Mouse (Mus musculus): ENCODE data around the gene A4galt. TPM values are rescaled to one million over a fixed set of nuclear protein-coding genes. Genes with fewer than 3 reads are reported as not detected.
A peak's percentile ranks its signal among the peaks of the same experiment; 100 is the strongest.

The A4galt gene
- total RNA-seq, 2 experiments from 2014 or later: 3.0 to 3.3 TPM

DNA sequence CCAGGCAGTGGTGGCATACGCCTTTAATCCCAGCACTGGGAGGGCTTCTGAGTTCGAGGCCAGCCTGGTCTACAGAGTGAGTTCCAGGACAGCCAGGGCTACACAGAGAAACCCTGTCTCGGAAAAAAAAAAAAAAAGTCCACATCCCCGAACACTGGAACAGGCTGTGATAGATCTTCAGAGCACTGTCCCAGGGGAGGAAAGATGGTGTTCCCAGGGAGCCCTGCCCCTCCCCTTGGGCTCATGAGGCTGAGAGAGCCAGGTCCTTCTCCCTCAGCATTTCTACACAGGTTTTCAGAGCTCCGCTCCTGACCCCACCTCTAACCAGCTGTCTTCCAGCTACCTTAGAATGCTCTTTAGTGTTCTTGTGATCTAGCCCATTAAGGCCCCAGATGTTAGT, 24.7 kb downstream of the A4galt start:
- no peak for DNase-seq (ENCODE audit: low spot score)

DNA sequence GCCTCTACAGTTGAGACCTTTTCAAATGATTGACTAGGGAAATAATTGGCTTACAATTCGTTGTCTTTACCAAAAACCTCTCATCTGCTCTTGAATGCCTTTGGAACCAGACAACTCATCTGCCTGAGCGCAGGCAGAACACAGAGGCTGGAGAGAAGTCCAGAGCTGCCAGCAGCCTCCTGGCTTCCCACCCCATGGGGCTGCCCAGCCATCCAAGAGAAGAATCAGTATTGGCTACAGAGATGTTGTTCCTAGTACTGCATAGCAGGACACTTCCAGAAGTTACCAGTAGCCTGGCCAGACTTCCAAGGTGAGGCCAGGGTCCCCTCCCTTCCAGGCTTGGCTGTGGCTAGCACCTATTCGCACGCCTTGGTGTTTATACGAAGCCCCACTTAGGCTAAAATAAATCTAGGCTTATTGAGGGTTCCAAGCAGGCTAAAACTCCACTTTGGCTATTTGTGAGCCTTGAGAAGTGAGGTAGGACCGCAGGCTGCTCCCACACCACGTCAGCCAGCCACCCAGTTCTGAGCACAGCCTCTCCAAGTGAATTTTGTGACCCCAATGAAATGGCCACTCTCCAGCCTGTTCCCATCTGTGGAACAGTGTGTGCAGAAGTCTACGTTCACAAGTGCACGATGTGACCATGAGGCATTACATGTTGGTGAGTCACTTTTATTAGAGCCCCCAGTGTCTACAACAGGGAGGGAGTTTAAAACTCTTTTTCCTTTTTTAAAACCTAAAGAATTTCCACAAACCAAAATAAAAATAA, 25.3 kb downstream of the A4galt start:
- peak; percentile 68 for DNase-seq (ENCODE audit: low spot score)

DNA sequence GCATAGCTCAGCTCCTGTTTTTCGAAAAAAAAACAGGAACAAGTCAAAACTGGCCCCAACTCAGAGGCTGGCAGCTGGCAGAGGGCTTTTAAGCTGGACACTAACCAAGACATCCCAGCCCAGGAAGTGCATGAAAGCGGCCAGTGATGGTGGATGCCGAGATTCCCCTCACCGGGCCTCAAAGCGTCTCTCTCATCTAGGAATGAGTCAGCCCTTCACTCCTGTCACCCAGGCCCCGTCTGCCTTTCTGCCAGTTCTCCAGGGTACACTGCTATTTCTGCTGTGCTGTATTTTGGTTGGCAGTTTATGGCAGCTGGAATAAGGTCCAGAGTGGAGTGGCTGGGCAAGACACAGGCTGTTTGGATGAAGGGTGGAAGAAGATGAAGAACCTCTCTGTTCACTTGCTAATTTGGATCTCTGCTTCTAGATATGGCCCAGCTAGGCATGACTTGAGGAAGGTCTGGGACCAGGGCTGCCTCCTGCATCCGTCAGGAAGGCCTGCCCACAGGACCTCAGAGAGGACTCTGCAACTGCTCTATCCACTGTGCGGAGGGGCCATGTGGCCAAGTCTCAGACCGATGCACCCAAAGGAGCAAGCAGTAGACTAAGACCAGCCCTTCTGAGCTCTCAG, 27.3 kb downstream of the A4galt start:
- peak; percentile 40 for DNase-seq (ENCODE audit: low spot score)

DNA sequence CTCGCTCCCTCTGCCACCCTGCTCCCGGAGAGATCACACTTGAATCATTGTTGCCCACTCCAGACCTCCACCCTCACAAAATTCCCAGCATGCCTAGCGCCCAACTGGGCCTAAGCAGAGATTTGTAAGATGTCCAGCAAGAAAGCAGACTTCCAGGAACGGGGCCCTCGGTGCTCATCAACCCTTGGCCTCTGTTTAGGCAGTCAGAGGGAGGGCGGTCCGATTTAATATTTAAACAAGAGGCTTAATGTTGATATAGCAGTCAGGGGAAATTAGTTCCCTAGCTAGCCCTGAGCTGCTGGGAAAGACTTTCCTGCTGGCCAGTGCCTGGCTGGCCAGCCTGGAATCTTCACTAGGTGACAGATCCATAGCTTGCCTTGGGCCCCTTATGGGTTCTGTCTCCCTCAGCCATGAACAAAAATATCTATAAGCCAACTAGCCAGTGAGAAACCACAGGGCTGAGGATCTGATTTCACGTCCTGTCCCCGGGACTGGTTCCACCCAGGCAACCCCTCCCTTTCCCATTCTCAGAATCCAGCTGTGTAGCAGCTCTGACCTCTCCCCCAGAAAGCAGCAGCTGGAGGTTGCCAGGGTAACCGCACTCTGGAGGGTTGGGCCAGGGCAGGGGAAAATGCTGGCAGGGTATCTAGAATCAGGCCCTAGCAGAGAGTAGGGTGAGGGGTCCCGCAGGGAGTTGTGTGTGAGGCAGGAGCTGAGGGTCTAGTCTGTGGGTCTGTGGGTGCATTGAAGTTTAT, 28.2 kb downstream of the A4galt start:
- peak; percentile 84 for DNase-seq (ENCODE audit: low spot score)

DNA sequence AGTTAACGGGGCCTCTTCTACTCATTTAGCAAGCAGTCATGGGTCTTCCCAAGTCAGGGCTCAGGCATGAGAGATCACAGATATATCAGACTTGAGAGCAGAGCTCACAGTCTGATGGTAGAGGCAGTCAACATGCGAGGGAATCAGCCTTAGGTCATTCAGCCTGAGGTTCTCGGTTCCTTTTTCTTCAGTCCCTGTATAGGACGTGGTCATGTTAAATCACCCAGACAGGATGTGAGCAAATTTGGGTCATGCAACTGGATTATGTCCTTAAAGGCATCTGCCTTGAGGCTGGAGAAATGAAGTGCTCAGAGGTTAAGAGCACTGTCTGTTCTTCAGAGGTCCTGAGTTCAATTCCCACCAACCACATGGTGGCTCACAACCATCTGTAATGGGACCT, 29.9 kb downstream of the A4galt start:
- no peak for DNase-seq (ENCODE audit: low spot score)

DNA sequence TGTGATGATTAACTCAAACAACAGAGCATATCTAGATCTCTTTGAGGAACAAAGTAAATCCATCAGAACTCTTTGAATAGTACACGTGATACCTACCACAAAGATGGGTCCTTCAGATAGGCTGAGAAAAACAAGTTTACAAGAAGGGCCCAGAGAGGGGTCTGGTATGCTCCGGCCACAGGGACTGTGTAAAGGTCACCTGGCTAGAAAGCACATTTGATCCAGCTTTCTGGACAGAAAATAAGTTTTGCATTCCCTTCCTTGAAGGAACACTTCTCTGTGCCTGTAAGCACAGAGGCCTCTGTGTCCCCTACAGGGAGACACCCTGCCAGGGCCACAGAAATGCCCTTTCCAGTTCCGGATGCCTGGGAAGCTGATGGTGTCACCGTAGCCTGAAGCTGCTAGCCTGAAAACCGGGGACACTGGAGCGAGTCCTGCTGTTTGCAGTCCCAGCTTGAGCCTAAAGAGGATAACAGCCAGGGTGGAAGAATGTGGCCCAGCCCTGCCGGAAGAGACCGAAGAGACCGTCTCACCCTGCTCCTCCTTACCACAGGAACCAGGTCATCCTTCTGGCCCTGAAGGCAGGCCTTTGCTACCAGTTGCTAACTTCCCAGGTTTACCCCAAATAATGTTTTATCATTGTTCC, 31.1 kb downstream of the A4galt start:
- no peak for DNase-seq (ENCODE audit: low spot score)

DNA sequence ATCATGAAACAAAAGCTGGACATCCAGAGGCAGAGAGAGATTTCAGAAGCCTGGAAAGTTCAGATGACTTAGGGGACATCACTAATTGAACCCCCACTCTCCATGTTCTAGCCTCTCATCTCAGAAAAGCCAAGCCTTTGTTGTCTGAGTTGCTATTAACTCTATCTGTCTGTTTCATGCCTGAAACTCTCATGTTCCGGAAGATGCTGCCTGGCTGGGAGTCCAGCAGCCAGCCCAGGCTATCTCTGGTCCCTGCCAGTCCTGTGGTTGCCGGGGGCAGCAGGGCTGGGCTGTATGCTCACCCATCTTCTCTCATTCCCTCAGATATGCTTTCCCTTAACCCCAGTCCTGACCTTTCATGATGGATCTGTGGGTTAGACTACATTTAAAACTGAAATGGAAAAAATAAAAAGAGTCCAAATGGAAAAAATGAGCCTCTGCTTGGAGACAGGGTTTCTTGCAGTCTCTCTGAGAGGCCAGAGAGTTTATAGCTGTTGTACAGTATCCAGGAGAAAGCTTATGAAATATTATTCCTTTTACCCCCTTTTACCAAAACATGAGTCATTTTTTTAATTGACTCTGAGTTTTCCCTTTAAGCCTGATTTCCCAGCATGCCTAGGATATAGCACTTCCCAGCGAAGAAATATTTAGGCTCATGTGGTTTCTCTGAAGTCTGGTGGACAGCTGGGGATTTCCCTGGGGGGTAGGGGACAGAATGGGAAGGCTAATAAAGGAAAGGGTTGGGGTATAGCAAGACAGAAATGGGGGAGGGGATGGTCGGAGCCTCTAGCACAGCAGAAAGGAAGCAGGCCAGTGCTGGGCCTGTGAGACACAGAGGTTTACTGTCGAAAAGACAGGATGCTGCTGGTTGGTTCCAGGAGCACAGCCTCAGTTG, 36.0 kb downstream of the A4galt start:
- DNase-seq (ENCODE audit: low spot score): no peak

DNA sequence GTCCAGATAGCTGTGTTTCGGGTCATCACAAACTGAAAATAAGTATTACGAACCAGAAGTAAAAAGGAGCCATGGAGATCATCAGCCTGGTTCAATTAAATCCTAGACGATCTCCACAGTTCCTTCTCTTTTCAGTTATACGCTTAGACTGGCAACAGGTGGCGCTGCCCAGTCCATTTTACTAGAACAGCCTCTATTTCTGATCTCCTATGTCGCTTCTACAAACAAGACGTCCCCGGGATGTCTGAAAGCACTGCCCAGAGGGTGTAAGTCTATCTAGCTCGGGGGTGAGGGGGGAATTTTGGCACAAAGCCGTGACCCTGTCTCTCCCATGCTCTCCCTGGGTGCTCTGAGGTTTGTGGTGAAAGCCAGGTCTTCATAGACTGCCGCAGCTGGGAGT, 41.3 kb downstream of the A4galt start:
- peak; percentile 70 for DNase-seq (ENCODE audit: low spot score)

DNA sequence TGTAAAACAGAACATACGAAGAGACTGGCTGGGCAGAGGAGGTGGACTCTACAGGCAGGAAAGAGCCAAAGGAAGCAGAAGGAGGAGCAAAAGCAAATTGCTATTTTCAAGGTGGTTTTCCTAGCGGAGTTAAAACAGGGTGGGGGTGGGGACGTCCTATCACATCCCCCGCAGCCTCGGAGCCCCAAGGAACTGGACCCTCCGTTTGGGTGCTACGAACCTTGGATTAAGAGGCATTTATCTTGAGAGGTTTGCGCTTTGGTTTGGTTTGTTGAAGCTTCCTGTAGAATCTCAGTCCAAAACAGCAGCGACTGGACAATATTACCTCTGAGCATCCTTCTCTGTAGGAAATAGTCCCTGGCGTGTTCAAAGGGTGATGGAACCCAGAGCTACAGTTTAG, 41.9 kb downstream of the A4galt start:
- no peak for DNase-seq (ENCODE audit: low spot score)

DNA sequence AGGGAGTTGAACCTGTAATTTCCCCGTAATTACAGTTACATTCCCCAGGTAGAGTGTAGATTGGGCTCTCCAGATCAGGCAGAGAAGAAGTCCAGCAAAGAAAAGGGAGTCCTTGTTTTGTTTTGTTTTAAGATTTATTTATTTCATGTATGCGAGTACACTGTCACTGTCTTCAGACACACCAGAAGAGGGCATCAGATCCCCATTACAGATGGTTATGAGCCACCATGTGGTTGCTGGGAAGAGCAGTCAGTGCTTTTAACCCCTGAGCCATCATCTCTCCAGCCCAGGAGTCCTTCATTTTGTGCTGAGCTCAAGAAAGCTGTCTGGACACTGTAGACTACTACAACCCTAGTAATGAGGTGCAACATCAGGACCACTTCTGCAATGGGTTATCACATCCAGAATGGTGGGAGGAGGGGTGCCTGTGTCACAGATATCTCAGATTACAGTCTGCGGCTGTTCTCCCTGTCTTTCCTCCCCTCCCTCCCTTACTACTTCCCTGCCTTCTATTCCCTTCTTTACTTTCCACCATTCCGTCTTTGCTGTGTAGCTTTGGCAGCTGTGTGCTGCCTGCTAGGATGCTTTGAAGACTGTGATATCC, 42.4 kb downstream of the A4galt start:
- no peak for DNase-seq (ENCODE audit: low spot score)

DNA sequence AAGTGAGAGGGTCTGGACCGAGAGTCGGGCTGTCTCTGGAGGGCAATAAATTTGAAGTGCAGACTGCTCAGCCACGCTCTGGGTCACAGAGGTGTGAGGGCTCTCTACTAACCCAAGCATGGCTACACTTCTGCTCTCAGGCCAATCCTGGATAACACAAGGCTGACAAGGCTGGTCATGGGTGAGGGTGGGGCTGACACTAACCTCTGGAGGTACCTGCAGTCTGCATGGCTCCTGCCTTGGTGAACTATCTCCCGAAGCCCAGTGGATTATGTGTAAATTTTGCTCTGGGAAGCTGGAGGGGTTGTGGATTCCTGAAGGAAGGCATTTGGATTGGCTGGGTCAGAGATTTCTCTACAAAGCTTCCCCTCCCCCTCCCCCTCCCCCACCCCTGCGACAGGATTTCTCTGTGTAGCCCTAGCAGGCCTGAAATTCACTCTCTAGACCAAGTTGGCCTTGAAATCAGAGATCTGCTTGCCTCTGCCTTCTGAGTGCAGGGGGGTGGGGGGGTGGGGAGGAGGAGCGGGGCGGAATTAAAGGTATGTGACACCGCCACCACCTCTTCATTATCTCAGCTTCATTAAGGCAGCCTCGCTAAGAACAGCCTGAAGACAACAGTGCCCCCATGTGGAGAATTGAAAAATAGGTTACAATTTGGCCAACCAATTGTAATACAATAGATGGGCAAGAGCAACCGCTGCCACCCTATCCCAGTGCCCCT, 46.7 kb downstream of the A4galt start:
- DNase-seq (ENCODE audit: low spot score): peak; percentile 72

DNA sequence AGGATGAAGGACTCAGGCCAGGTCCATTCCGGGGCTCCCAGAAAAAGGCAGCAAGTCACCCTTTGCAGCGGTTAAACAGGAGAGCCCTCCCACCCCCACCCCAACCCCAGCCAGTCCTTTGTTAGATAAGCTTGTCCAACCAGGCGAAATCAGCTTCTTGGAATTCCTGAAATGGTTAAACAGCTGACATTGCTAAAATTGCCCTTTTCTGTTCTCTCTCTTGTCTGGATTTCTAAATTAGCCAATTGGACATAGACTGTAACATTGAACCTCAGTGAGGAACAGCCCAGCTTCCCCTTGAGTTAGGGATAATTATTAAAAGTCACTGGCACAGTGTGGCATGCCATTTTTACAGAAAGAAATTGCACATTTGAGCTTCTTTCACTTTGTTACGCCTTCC, 49.2 kb downstream of the A4galt start:
- DNase-seq (ENCODE audit: low spot score): no peak

DNA sequence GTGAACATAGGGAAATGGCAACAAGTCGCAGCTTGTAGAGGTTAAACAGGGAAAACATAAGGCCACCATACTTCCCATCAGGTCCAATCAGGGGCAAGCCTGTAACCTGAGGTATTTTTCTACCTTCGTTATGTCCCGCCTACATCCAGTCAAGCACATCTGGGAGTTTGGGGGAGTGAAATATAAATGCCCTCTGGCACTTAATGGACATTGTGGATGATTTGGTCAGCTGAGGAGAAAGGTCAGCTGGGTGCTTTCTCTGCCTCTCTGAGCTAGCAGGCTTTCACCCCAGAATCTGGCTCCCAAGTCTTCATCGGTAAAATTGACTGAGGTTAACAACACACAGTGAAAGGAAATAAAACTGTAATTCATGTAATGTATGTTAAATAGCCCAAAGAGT, 58.2 kb downstream of the A4galt start:
- no peak for DNase-seq (ENCODE audit: low spot score)

DNA sequence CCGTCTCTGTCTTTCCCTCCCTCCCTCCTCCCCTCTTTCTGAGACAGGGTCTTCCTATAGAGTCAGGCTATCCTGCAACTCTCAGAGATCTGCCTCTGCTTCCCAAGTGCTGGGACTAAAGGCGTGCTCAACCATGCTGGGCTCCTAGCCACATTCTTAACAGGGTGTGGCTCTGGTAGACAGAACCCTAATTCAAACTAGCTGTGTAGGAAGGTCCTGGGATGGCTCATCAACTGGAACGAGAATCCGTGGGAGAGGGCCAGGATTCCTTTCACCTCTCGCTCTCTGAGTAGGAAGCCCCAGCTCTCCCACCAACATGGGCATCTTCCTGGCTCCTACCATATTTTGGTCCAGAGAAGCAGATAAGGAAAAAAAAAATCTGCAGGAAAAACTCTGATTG, 69.2 kb downstream of the A4galt start:
- no peak for DNase-seq (ENCODE audit: low spot score)

DNA sequence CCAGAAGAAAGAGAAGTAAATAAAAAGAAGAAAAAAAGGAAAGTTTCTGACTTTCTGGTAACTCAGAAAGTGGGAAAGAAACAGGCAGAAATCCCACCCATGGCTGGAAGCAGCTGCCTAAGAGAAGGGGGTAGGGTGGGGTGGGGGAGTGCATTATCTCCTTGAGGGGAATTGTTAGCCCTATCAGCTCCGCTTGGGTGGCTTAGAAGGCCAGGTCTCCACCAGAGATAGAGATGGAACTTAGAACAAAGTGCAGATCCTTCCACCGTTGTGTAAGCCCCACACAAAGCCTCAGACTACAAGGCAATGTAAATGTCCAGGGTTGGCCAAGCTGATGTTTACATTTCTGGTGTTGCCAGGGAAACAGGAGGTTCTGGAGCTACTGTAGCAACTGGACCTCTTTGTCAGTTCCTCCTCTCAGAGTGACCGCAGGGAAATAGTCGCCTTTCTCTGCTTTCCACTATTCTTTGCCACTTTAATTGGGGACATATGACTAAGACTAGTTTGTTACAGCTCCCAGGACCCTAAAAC, 69.7 kb downstream of the A4galt start:
- DNase-seq (ENCODE audit: low spot score): no peak

DNA sequence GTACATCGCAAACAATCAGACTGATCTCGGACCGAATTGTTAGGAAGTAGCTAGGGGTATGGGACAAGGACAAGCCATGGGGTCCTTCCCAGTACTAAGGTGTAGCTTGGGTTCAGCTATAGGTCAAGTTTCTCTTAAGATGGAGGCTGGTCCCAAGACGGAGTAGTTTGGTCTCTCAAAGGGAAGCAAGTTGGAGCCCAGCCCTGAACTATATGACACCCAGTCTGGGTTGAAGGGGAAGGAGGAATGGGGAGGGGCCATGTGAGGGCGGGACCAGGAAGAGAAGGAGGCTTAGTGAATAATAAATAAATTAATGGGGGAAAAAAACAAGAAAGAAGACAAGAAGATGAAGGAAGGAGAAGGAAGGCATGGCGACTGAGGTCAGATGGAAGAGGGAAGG, 71.6 kb downstream of the A4galt start:
- no peak for DNase-seq (ENCODE audit: low spot score)

Measured in gastrocnemius, adult 18-20 months (tissue).